Mouse (Mus musculus) testis, adult 10 weeks (tissue): ENCODE measurements around the gene BC051019. TPM values are rescaled to one million over a fixed set of nuclear protein-coding genes. Genes with fewer than 3 reads are reported as not detected.

ENCODE experiments used
- polyA plus RNA-seq: library from polyadenylated mRNA; stranded (reverse); fragments of 350-450 nt; fragmentation: Illumina TruSeq; extraction: RNeasy Lipid Tissue Mini Kit (QIAGEN cat#74804); gene quantifications from one replicate; pipeline ENCODE4 v1.2.3, GENCODE M21; 2014; ENCODE audit warnings: low read depth, low replicate concordance

Gene BC051019
- not detected for polyA plus RNA-seq

DNA sequence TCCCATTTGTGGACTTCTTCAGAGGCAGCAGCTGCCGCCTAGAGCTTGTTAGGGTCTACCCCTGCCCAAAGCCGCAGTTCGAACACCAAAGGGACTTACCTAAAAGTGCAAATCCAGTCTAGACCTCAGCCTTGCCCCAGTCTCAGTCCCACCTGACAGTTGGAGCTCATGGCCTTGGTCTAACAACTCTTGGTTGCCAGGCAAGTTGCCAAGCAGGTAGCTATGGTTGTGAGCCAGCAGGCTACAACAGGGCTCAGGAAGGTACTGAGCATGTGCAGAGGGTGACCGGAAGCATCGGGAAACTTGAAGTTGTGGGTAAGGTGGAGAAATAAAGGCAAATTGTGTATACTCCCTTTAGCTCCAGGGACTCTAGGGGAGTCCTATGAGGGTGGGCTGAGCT lies at the start of gene BC051019:
Gene BC051019, minus strand, starts transcription at position 154 of the 400 bp plus-strand sequence.

GRCm38 (mm10) chr7:109752008-109752925 lies 28.6 kb upstream of the BC051019 start, which contains the start of gene Tmem9b:
TSS of gene Tmem9b (minus strand) at chr7:109752875.

GRCm38 (mm10) chr7:109731626-109732025 lies 8.0 kb upstream of the BC051019 start, which contains the start of gene Ascl3:
TSS of gene Ascl3 (minus strand) at chr7:109731726.

DNA sequence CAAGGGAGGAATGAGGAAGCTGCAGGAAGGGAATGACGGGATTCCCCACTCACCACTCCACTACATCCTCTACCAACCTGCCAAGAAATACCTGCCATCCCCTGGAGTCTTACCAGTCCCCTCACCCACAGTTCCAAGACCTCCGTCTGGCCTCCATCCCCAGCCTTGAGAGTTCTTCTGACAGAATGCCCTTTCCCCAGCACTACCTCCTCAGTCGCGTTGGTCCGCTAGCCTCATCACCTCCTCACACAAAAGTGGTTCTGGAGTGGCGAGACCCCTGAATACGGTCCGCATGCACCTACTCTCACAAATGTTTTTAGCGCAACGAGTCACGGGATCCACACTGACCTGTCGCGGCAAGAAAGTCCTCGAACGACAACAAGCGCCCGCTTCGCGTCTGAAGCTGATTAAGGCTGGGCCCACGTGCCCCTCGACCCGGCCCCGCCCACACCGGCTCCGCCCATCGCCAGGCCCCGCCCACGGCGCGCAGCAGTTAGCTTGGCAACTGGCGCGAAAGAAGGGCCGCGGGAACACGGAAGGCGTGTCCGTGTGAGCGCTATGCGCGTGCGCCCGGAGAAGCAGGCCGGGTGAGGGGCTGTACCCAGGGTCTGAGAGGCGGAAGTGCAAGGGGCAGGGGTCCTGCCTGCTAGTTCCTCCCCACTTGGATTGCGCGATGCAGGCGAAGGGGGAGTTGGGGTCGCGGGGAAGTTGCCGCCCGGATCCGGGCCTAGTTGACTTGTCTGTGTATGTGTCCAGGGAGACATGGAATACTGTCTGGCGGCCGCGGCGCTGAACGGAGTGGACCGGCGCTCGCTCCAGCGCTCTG lies 20.2 kb downstream of the BC051019 start, which contains the start of the genes St5 and Akip1:
Gene St5, minus strand, starts transcription at position 416 of the 826 bp plus-strand sequence.
Gene Akip1, plus strand, starts transcription at position 501 of the 826 bp plus-strand sequence.

Other genes with a start within 250 kb of the BC051019 start
- gene Trim66, start 215.7 kb downstream of the BC051019 start, polyA plus RNA-seq, result 4.0 TPM
- gene Rpl27a, start 204.7 kb downstream of the BC051019 start, polyA plus RNA-seq, result 41.8 TPM
- gene St5, start 20.2 kb downstream of the BC051019 start, polyA plus RNA-seq, result 23.1 TPM
- 33.1 TPM for gene Akip1, start 20.2 kb downstream of the BC051019 start, polyA plus RNA-seq
- gene Ascl3, start 7.9 kb upstream of the BC051019 start, polyA plus RNA-seq, result not detected
- gene Tmem9b, start 29.0 kb upstream of the BC051019 start, polyA plus RNA-seq, result 42.8 TPM
- 5.7 TPM for gene Nrip3, start 58.2 kb upstream of the BC051019 start, polyA plus RNA-seq
- 8.0 TPM for gene Scube2, start 141.8 kb upstream of the BC051019 start, polyA plus RNA-seq
- 39.2 TPM for gene Dennd5a, start 236.6 kb upstream of the BC051019 start, polyA plus RNA-seq